Mouse (Mus musculus) MEL (cell line): ENCODE results near the gene Ceacam19. TPM values are rescaled to one million over a fixed set of nuclear protein-coding genes. Genes with fewer than 3 reads are reported as not detected.

Source experiments
- DNase-seq: peaks from one replicate; pipeline ENCODE4 v3.0.0; 2011; ENCODE audit warnings: low read depth, low spot score
- H3K27ac ChIP-seq: 2 replicates; pipeline ENCODE4 v1.5.1; 2012; ENCODE audit warnings: low read depth, mild to moderate bottlenecking, control low read depth, low read length, moderate library complexity; ENCODE audit not compliant: control insufficient read depth
- H3K27me3 ChIP-seq, 2 experiments: fragments of 150-350 bp in 1 of 2; sonication (generic) in 1 of 2; 2 replicates each; pipeline ENCODE4 v1.6.1; 2012; ENCODE audit warnings: low read length in 2 of 2, mild to moderate bottlenecking in 2 of 2, improper control_type of control experiment in 1 of 2, moderate library complexity in 1 of 2; ENCODE audit not compliant: insufficient read depth in 2 of 2, control insufficient read depth in 1 of 2
- H3K36me3 ChIP-seq, 2 experiments: 2 replicates each; pipeline ENCODE4 v1.6.1; 2012 to 2014; ENCODE audit warnings: low read length in 2 of 2, improper control_type of control experiment in 1 of 2, inconsistent platforms in 1 of 2, mild to moderate bottlenecking in 1 of 2; ENCODE audit not compliant: insufficient read depth in 2 of 2, control insufficient read depth in 1 of 2
- H3K4me1 ChIP-seq, 2 experiments: fragments of 150-350 bp in 1 of 2; sonication (generic) in 1 of 2; 2 replicates each; pipeline ENCODE4 v1.6.1; 2012; ENCODE audit warnings: low read length in 2 of 2, improper control_type of control experiment in 1 of 2, mild to moderate bottlenecking in 1 of 2; ENCODE audit not compliant: insufficient read depth in 2 of 2, control insufficient read depth in 1 of 2
- H3K4me3 ChIP-seq, 2 experiments: fragments of 150-350 bp in 1 of 2; sonication (generic) in 1 of 2; 2 replicates each; pipeline ENCODE4 v1.5.1; 2012; ENCODE audit warnings: low read depth in 2 of 2, low read length in 2 of 2, mild to moderate bottlenecking in 2 of 2, moderate library complexity in 2 of 2, control low read depth in 1 of 2, improper control_type of control experiment in 1 of 2; ENCODE audit not compliant: control insufficient read depth in 1 of 2, insufficient read depth in 1 of 2
- H3K79me2 ChIP-seq: 2 replicates; pipeline ENCODE4 v1.6.1; 2012; ENCODE audit warnings: mild to moderate bottlenecking, low read length, moderate library complexity; ENCODE audit not compliant: control insufficient read depth, poor library complexity, insufficient read depth
- H3K9ac ChIP-seq: 2 replicates; pipeline ENCODE4 v1.6.1; 2012; ENCODE audit warnings: low read depth, mild to moderate bottlenecking, control low read depth, low read length, moderate library complexity; ENCODE audit not compliant: control insufficient read depth, poor library complexity, severe bottlenecking
- H3K9me3 ChIP-seq: fragments of 150-350 bp; sonication (generic); replicated peaks from 2 replicates; pipeline ENCODE4 v1.6.1; 2012; ENCODE audit warnings: mild to moderate bottlenecking, low read length, improper control_type of control experiment, moderate library complexity; ENCODE audit not compliant: insufficient read depth
- BHLHE40 ChIP-seq: IDR thresholded peaks from 2 replicates; pipeline ENCODE4 v1.6.1; 2012; ENCODE audit warnings: low read depth, mild to moderate bottlenecking, inconsistent platforms, low read length, improper control_type of control experiment, borderline replicate concordance
- CHD1 ChIP-seq: IDR thresholded peaks from 2 replicates; pipeline ENCODE4 v1.6.1; 2012; ENCODE audit warnings: low read depth, mild to moderate bottlenecking, inconsistent platforms, low read length, improper control_type of control experiment
- CHD2 ChIP-seq: IDR thresholded peaks from 2 replicates; pipeline ENCODE4 v1.6.1; 2011; ENCODE audit warnings: low read length, improper control_type of control experiment
- CTCF ChIP-seq, 3 experiments: IDR thresholded peaks in 2 of 3; conservative IDR thresholded peaks in 1 of 3; 2 replicates each; pipeline ENCODE4 v1.5.1; 2011 to 2012; ENCODE audit warnings: low read length in 3 of 3, low read depth in 2 of 3, mild to moderate bottlenecking in 2 of 3, improper control_type of control experiment in 1 of 3, inconsistent platforms in 1 of 3, mixed read lengths in 1 of 3, moderate library complexity in 1 of 3; ENCODE audit not compliant: control insufficient read depth in 1 of 3, insufficient read depth in 1 of 3, poor library complexity in 1 of 3, severe bottlenecking in 1 of 3
- EP300 ChIP-seq, 2 experiments: IDR thresholded peaks; 2 replicates each; pipeline ENCODE4 v1.6.1; 2011; ENCODE audit warnings: improper control_type of control experiment in 2 of 2, low read length in 2 of 2, low read depth in 1 of 2, mild to moderate bottlenecking in 1 of 2
- GATA1 ChIP-seq: IDR thresholded peaks from 2 replicates; pipeline ENCODE4 v1.6.1; 2011; ENCODE audit warnings: low read depth, low read length, improper control_type of control experiment
- HCFC1 ChIP-seq: IDR thresholded peaks from 2 replicates; pipeline ENCODE4 v1.6.1; 2012; ENCODE audit warnings: low read depth, mild to moderate bottlenecking, inconsistent platforms, low read length, improper control_type of control experiment, moderate library complexity
- KAT2A ChIP-seq: conservative IDR thresholded peaks from 2 replicates; pipeline ENCODE4 v1.6.1; 2012; ENCODE audit warnings: low read depth, low read length, improper control_type of control experiment, inconsistent platforms
- MAFK ChIP-seq: IDR thresholded peaks from 2 replicates; pipeline ENCODE4 v1.6.1; 2011; ENCODE audit warnings: low read depth, mild to moderate bottlenecking, low read length, improper control_type of control experiment, borderline replicate concordance
- MAX ChIP-seq: IDR thresholded peaks from 2 replicates; pipeline ENCODE4 v1.6.1; 2011; ENCODE audit warnings: low read length, improper control_type of control experiment
- MAZ ChIP-seq: IDR thresholded peaks from 2 replicates; pipeline ENCODE4 v1.6.1; 2012; ENCODE audit warnings: low read depth, mild to moderate bottlenecking, inconsistent platforms, low read length, improper control_type of control experiment
- MEF2A ChIP-seq: IDR thresholded peaks from 2 replicates; pipeline ENCODE4 v1.6.1; 2014; ENCODE audit warnings: low read depth, mild to moderate bottlenecking, inconsistent platforms, low read length, improper control_type of control experiment; ENCODE audit not compliant: poor library complexity, insufficient replicate concordance, severe bottlenecking; ENCODE audit errors: extremely low read depth
- MYC ChIP-seq: IDR thresholded peaks from 2 replicates; pipeline ENCODE4 v1.6.1; 2011; ENCODE audit warnings: low read depth, mild to moderate bottlenecking, low read length, improper control_type of control experiment, moderate library complexity
- POLR2AphosphoS2 ChIP-seq: IDR thresholded peaks from 2 replicates; pipeline ENCODE4 v1.6.1; 2011; ENCODE audit warnings: low read length, improper control_type of control experiment
- POLR2AphosphoS5 ChIP-seq: IDR thresholded peaks from 2 replicates; pipeline ENCODE4 v1.6.1; 2012; ENCODE audit warnings: low read depth, borderline replicate concordance, mild to moderate bottlenecking, inconsistent platforms, low read length, moderate library complexity, mixed read lengths
- RAD21 ChIP-seq: IDR thresholded peaks from 2 replicates; pipeline ENCODE4 v1.6.1; 2011; ENCODE audit warnings: mild to moderate bottlenecking, low read depth, low read length, improper control_type of control experiment
- TBP ChIP-seq: IDR thresholded peaks from 2 replicates; pipeline ENCODE4 v1.8.0; 2011; ENCODE audit warnings: low read depth, low read length, improper control_type of control experiment
- TCF12 ChIP-seq: IDR thresholded peaks from 2 replicates; pipeline ENCODE4 v1.6.1; 2014; ENCODE audit warnings: low read depth, mild to moderate bottlenecking, inconsistent platforms, low read length, improper control_type of control experiment, moderate library complexity
- UBTF ChIP-seq: IDR thresholded peaks from 2 replicates; pipeline ENCODE4 v1.6.1; 2012; ENCODE audit warnings: low read depth, mild to moderate bottlenecking, inconsistent platforms, low read length, improper control_type of control experiment, moderate library complexity, borderline replicate concordance; ENCODE audit not compliant: insufficient read depth
- ZKSCAN1 ChIP-seq: IDR thresholded peaks from 2 replicates; pipeline ENCODE4 v1.6.1; 2012; ENCODE audit warnings: low read depth, mild to moderate bottlenecking, inconsistent platforms, low read length, improper control_type of control experiment, moderate library complexity
- ZMIZ1 ChIP-seq: IDR thresholded peaks from 2 replicates; pipeline ENCODE4 v1.6.1; 2012; ENCODE audit warnings: low read depth, mild to moderate bottlenecking, inconsistent platforms, low read length, improper control_type of control experiment, moderate library complexity
- ZNF384 ChIP-seq: IDR thresholded peaks from 2 replicates; pipeline ENCODE4 v1.6.1; 2012; ENCODE audit warnings: low read depth, mild to moderate bottlenecking, inconsistent platforms, low read length, improper control_type of control experiment
- polyA plus RNA-seq, 2 experiments: library from polyadenylated mRNA; stranded (reverse) in 1 of 2; unstranded in 1 of 2; fragments of >175 nt in 1 of 2; fragments of >200 nt in 1 of 2; gene quantifications; 2 replicates each; pipeline versions ENCODE4 v1.2.1 to v1.2.4; 2012; ENCODE audit warnings: low replicate concordance in 2 of 2, low read depth in 1 of 2; ENCODE audit not compliant: insufficient read length in 2 of 2, insufficient read depth in 1 of 2, missing spikeins in 1 of 2
- total RNA-seq: library from RNA; depleted of rRNA; stranded (reverse); fragments of 300-350 nt; gene quantifications from 2 replicates; pipeline ENCODE4 v1.2.3, GENCODE M21; 2012

The Ceacam19 gene
- total and polyA plus RNA-seq, 3 experiments = 0.03 to 0.04 TPM; not detected in 1

- H3K9me3 ChIP-seq = no peaks in the 10 kb centered on the region
- no peak for DNase-seq
- peaks cover 3 to 8% of the 10 kb centered on the region in 2 experiments for H3K27me3 ChIP-seq
- no peak overlapping the region for H3K27ac ChIP-seq
- TF ChIP-seq HCFC1 (no peak), UBTF (no peak), ZNF384 (no peak), CHD1 (no peak), MEF2A (no peak), EP300 (IDR thresholded peaks at IDR 0.05; ENCODE audit: low read depth in 1 of 2, low read length in 2 of 2) (no peak), BHLHE40 (no peak), KAT2A (no peak)
- H3K4me1 ChIP-seq = no peaks in the 10 kb centered on the region; a peak in 1 of 4 replicates
- no peaks in the 10 kb centered on the region for H3K36me3 ChIP-seq
- no peak overlapping the region for H3K9ac ChIP-seq
- H3K4me3 ChIP-seq = no peak overlapping the region
- H3K79me2 ChIP-seq = no peaks in the 10 kb centered on the region
Observed at GRCm38 (mm10) chr7:19923797-19924196, 36.0 kb upstream of the Ceacam19 start.

GRCm38 (mm10) chr7:19923354-19923753 is 35.6 kb upstream of the Ceacam19 start:
- no peaks in the 10 kb centered on the region for H3K36me3 ChIP-seq
- H3K27me3 ChIP-seq = peaks cover 3 to 8% of the 10 kb centered on the region in 2 experiments
- TF ChIP-seq TBP = no peak
- TF ChIP-seq, all 39 proteins: peak for 0
- Histone ChIP-seq H3K4me3 (no peak overlapping the region), H3K79me2 (no peaks in the 10 kb centered on the region), H3K9ac (no peak overlapping the region), H3K27ac (no peak overlapping the region), H3K9me3 (no peaks in the 10 kb centered on the region), H3K4me1 (no peaks in the 10 kb centered on the region; a peak in 1 of 4 replicates)
- DNase-seq = no peak

- Histone ChIP-seq H3K9ac (no peak within 1 kb of the TSS), H3K27me3 (peaks cover 0 to 1% of the 10 kb centered on the region in 2 experiments; a peak in 1 of 4 replicates), H3K36me3 (no peaks in the 10 kb centered on the region), H3K4me1 (no peaks in the 10 kb centered on the region; a peak in 1 of 4 replicates), H3K4me3 (no peak within 1 kb of the TSS), H3K27ac (no peak within 1 kb of the TSS), H3K9me3 (no peaks in the 10 kb centered on the region), H3K79me2 (no peaks in the 10 kb centered on the region)
- DNase-seq = no peak
- TF ChIP-seq POLR2AphosphoS2 (no peak), MAX (no peak), HCFC1 (no peak), BHLHE40 (no peak), ZMIZ1 (no peak), GATA1 (no peak), TBP (no peak), RAD21 (no peak), CHD2 (no peak), MAFK (no peak), UBTF (no peak), MYC (no peak), CHD1 (no peak), ZKSCAN1 (no peak), MAZ (no peak), POLR2AphosphoS5 (no peak), TCF12 (no peak), CTCF (IDR thresholded peaks at IDR 0.05 in 2 of 3, conservative IDR thresholded peaks at IDR 0.05 in 1 of 3; ENCODE audit: control insufficient read depth in 1 of 3, insufficient read depth in 1 of 3, low read depth in 2 of 3, low read length in 3 of 3, poor library complexity in 1 of 3, severe bottlenecking in 1 of 3) (no peak)
Observed at GRCm38 (mm10) chr7:19920506-19921261, 32.9 kb upstream of the Ceacam19 start, which contains the start of gene Pvr. TSS of gene Pvr (minus strand) at chr7:19921160.
